Mouse (Mus musculus) myocyte (in vitro differentiated cells): ENCODE measurements around the gene Rcan2.

Experiments used
- CEBPB ChIP-seq: IDR thresholded peaks from 2 replicates; pipeline ENCODE4 v1.6.1; 2011; ENCODE audit warnings: mild to moderate bottlenecking, moderate library complexity; ENCODE audit not compliant: poor library complexity, insufficient read depth, severe bottlenecking
- E2F4 ChIP-seq: IDR thresholded peaks from one replicate; pipeline ENCODE4 v1.6.1; 2011; ENCODE audit warnings: mild to moderate bottlenecking, control low read depth, moderate library complexity; ENCODE audit not compliant: insufficient read depth
- MAX ChIP-seq: IDR thresholded peaks from one replicate; pipeline ENCODE4 v1.6.1; 2011; ENCODE audit warnings: low read depth, mild to moderate bottlenecking, control low read depth
- MYOD1 ChIP-seq, 3 experiments: IDR thresholded peaks; one replicate each; pipeline ENCODE4 v1.6.1; 2011; ENCODE audit warnings: control low read depth in 2 of 3, low read depth in 2 of 3, mild to moderate bottlenecking in 2 of 3, moderate library complexity in 1 of 3; ENCODE audit not compliant: insufficient read length in 2 of 3, control insufficient read depth in 1 of 3
- MYOG ChIP-seq, 3 experiments: IDR thresholded peaks; one replicate each; pipeline ENCODE4 v1.6.1; 2011; ENCODE audit warnings: control low read depth in 2 of 3, low read depth in 2 of 3, mild to moderate bottlenecking in 2 of 3; ENCODE audit not compliant: insufficient read length in 2 of 3, control insufficient read depth in 1 of 3, insufficient read depth in 1 of 3
- POLR2A ChIP-seq: IDR thresholded peaks from one replicate; pipeline ENCODE4 v1.6.1; 2011; ENCODE audit warnings: low read depth, mild to moderate bottlenecking, control low read depth, moderate library complexity; ENCODE audit not compliant: insufficient read length
- POLR2AphosphoS2 ChIP-seq: IDR thresholded peaks from one replicate; pipeline ENCODE4 v1.6.1; 2011; ENCODE audit warnings: low read depth, control low read depth; ENCODE audit not compliant: insufficient read length
- TCF12 ChIP-seq: IDR thresholded peaks from one replicate; pipeline ENCODE4 v1.6.1; 2011; ENCODE audit warnings: mild to moderate bottlenecking, control low read depth; ENCODE audit not compliant: poor library complexity, insufficient read depth, severe bottlenecking
- TCF3 ChIP-seq: IDR thresholded peaks from one replicate; pipeline ENCODE4 v1.6.1; 2011; ENCODE audit warnings: low read depth, control low read depth; ENCODE audit not compliant: insufficient read length
- USF1 ChIP-seq: IDR thresholded peaks from one replicate; pipeline ENCODE4 v1.6.1; 2011; ENCODE audit warnings: low read depth, mild to moderate bottlenecking, control low read depth, moderate library complexity

- TF ChIP-seq CEBPB = no peak
- TF ChIP-seq E2F4 = no peak
- TF ChIP-seq MYOD1 (IDR thresholded peaks at IDR 0.05; ENCODE audit: control insufficient read depth in 1 of 3, insufficient read length in 2 of 3, low read depth in 2 of 3) = no peak
- TF ChIP-seq POLR2A = no peak
- no peak for TF ChIP-seq TCF12
- no peak for TF ChIP-seq MAX
- no peak for TF ChIP-seq TCF3
- TF ChIP-seq MYOG (IDR thresholded peaks at IDR 0.05; ENCODE audit: control insufficient read depth in 1 of 3, insufficient read depth in 1 of 3, insufficient read length in 2 of 3, low read depth in 2 of 3) = no peak
- TF ChIP-seq POLR2AphosphoS2 = no peak
- no peak for TF ChIP-seq USF1
These were observed 130.6 kb downstream of the Rcan2 start for GRCm38 (mm10) chr17:43931731-43932130.
